Mouse (Mus musculus): ENCODE measurements at regions not wholly inside any gene's neighbourhood (a gene's known extent, or its start where the extent isn't known, plus 50 kb on each side); places are given as distances from the start of the nearest gene placed in this dataset.

- TF ChIP-seq CTCF (IDR thresholded peaks at IDR 0.05; ENCODE audit: extremely low read depth, insufficient read length, insufficient replicate concordance, low read depth, low read length) (no peak), POLR2A (IDR thresholded peaks at IDR 0.05; ENCODE audit: low read depth, low read length) (no peak)
Observed at GRCm38 (mm10) chr14:25248941-25249340, 210.0 kb upstream of the Zmiz1 start.

All from small intestine, adult 2 months (tissue).